Mouse (Mus musculus) ES-CJ7 (cell line): ENCODE measurements around the gene Defa37.
"Not testable (repeated sequence)": the region's sequence is repeated elsewhere in the genome, so short reads cannot be mapped to it uniquely, and the experiment has no call there.

Experiments used
- DNase-seq: peaks from one replicate; pipeline ENCODE4 v3.0.0; 2011; ENCODE audit warnings: low read depth, low spot score

The Defa37 gene

GRCm38 (mm10) chr8:21565086-21565485 lies at the start of gene Defa37:
Gene Defa37, plus strand, starts transcription at chr8:21565386.
- not testable (repeated sequence) for DNase-seq

GRCm38 (mm10) chr8:21528732-21529131 lies 36.5 kb upstream of the Defa37 start, which contains the start of gene Defa32:
Gene Defa32, plus strand, starts transcription at chr8:21529032.
- not testable (repeated sequence) for DNase-seq

- DNase-seq: not testable (repeated sequence)
Measured at GRCm38 (mm10) chr8:21582706-21583105, 17.5 kb downstream of the Defa37 start, which contains the start of gene Defa28. Gene Defa28, plus strand, starts transcription at chr8:21583006.

DNA sequence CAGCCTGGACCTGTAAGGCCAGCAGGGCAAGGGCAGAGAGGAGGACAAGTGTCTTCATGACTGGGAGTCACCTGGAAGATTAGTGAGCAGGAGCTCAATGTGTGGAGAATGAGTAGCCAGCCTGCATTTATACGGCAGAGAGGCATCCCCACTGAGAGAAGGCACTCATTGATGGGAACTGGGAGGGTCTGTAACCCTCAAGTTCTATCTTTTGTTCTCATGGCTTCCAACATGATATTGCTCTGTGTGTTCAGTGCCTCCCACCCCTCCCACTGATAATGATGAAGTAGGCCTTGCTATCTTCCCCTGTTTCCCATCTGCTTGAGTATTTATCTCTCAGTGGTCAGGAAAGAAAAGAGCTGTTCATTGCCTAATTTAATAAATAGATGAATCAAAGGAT lies 29.2 kb downstream of the Defa37 start, which contains the start of gene Gm7861:
Gene Gm7861, minus strand, starts transcription at position 101 of the 400 bp plus-strand sequence.
- not testable (repeated sequence) for DNase-seq
